Mouse (Mus musculus): ENCODE measurements around the gene Habp4. TPM values are rescaled to one million over a fixed set of nuclear protein-coding genes. Genes with fewer than 3 reads are reported as not detected.

The Habp4 gene
- total RNA-seq, 2 experiments from 2014 or later: 2.4 to 3.9 TPM

GRCm38 (mm10) chr13:64178000-64178399 lies 16.4 kb downstream of the Habp4 start:
- ATAC-seq (replicated peaks; ENCODE audit: poor library complexity): no peak

GRCm38 (mm10) chr13:64178746-64179652 lies 17.4 kb downstream of the Habp4 start:
- no peak for ATAC-seq (replicated peaks; ENCODE audit: poor library complexity)

- ATAC-seq (replicated peaks; ENCODE audit: poor library complexity): peak; percentile 56; the same call in 1 of the 2 replicates
Measured at GRCm38 (mm10) chr13:64180300-64180699, 18.7 kb downstream of the Habp4 start.

- peak; percentile 92 for ATAC-seq (replicated peaks; ENCODE audit: poor library complexity)
Measured at GRCm38 (mm10) chr13:64180888-64181287, 19.3 kb downstream of the Habp4 start.

- ATAC-seq (replicated peaks; ENCODE audit: poor library complexity): no peak
Measured at GRCm38 (mm10) chr13:64182091-64182490, 20.5 kb downstream of the Habp4 start.

GRCm38 (mm10) chr13:64183583-64183982 lies 22.0 kb downstream of the Habp4 start:
- ATAC-seq (replicated peaks; ENCODE audit: poor library complexity): no peak

- ATAC-seq (replicated peaks; ENCODE audit: poor library complexity): no peak
Measured at GRCm38 (mm10) chr13:64184361-64184760, 22.7 kb downstream of the Habp4 start.

- ATAC-seq (replicated peaks; ENCODE audit: poor library complexity): no peak
Measured at GRCm38 (mm10) chr13:64185176-64185575, 23.6 kb downstream of the Habp4 start.

- ATAC-seq (replicated peaks; ENCODE audit: poor library complexity): no peak
Measured at GRCm38 (mm10) chr13:64185586-64185985, 24.0 kb downstream of the Habp4 start.

- ATAC-seq (replicated peaks; ENCODE audit: poor library complexity): no peak
Measured at GRCm38 (mm10) chr13:64186516-64186915, 24.9 kb downstream of the Habp4 start.

- peak; percentile 14; the same call in 1 of the 2 replicates for ATAC-seq (replicated peaks; ENCODE audit: poor library complexity)
Measured at GRCm38 (mm10) chr13:64187065-64187464, 25.4 kb downstream of the Habp4 start.

- ATAC-seq (replicated peaks; ENCODE audit: poor library complexity): 0 out of 2 replicates have a peak, but pooled peaks have one; percentile 20
Measured at GRCm38 (mm10) chr13:64197899-64198298, 36.3 kb downstream of the Habp4 start.

- ATAC-seq (replicated peaks; ENCODE audit: poor library complexity): no peak
Measured at GRCm38 (mm10) chr13:64198310-64198709, 36.7 kb downstream of the Habp4 start.

GRCm38 (mm10) chr13:64200911-64201310 lies 39.3 kb downstream of the Habp4 start:
- ATAC-seq (replicated peaks; ENCODE audit: poor library complexity): peak; percentile 33

GRCm38 (mm10) chr13:64204726-64205125 lies 43.1 kb downstream of the Habp4 start:
- ATAC-seq (replicated peaks; ENCODE audit: poor library complexity): peak; percentile 42; the same call in 1 of the 2 replicates

- peak; percentile 66 for ATAC-seq (replicated peaks; ENCODE audit: poor library complexity)
Measured at GRCm38 (mm10) chr13:64205186-64205585, 43.6 kb downstream of the Habp4 start.

GRCm38 (mm10) chr13:64208146-64208545 lies 46.5 kb downstream of the Habp4 start:
- ATAC-seq (replicated peaks; ENCODE audit: poor library complexity): no peak

- no peak for ATAC-seq (replicated peaks; ENCODE audit: poor library complexity)
Measured at GRCm38 (mm10) chr13:64211995-64212603, 50.5 kb downstream of the Habp4 start.

- no peak for ATAC-seq (replicated peaks; ENCODE audit: poor library complexity)
Measured at GRCm38 (mm10) chr13:64214891-64215290, 53.3 kb downstream of the Habp4 start.

- no peak for ATAC-seq (replicated peaks; ENCODE audit: poor library complexity)
Measured at GRCm38 (mm10) chr13:64225738-64226137, 64.1 kb downstream of the Habp4 start.

GRCm38 (mm10) chr13:64226725-64227124 lies 65.1 kb downstream of the Habp4 start:
- no peak for ATAC-seq (replicated peaks; ENCODE audit: poor library complexity)

GRCm38 (mm10) chr13:64233139-64233538 lies 71.5 kb downstream of the Habp4 start:
- ATAC-seq (replicated peaks; ENCODE audit: poor library complexity): no peak

All from megakaryocyte progenitor cell, adult 5-6 weeks (primary cell).